Mouse (Mus musculus) lung, adult 2 months (tissue): ENCODE results near the gene Olfr1024. TPM values are rescaled to one million over a fixed set of nuclear protein-coding genes. Genes with fewer than 3 reads are reported as not detected.

ENCODE experiments used
- DNase-seq: peaks from one replicate; pipeline ENCODE4 v3.0.0; 2022
- H3K4me1 ChIP-seq: fragments of 200-500 bp; 2 replicates; pipeline ENCODE4 v1.6.1; 2011; ENCODE audit warnings: low read length; ENCODE audit not compliant: control insufficient read depth, insufficient read depth
- H3K4me3 ChIP-seq: fragments of 200-500 bp; replicated peaks from 2 replicates; pipeline ENCODE3; 2011; ENCODE audit warnings: low read depth, mild to moderate bottlenecking, control low read depth, low read length; ENCODE audit errors: extremely low read depth
- CTCF ChIP-seq: fragments of 200-500 bp; IDR thresholded peaks from 2 replicates; pipeline ENCODE4 v1.5.1; 2011; ENCODE audit warnings: mild to moderate bottlenecking, low read length, control low read depth; ENCODE audit not compliant: insufficient read depth
- POLR2A ChIP-seq: fragments of 200-500 bp; IDR thresholded peaks from 2 replicates; pipeline ENCODE4 v1.6.1; 2011; ENCODE audit warnings: low read depth, mild to moderate bottlenecking, control low read depth, low read length, borderline replicate concordance; ENCODE audit errors: extremely low read depth
- WGBS: fragments of 180-500 bp; shearing (Covaris S2); methylation state at CpG from one replicate; pipeline ENCODE4 v1.1.7; 2018; 5-methylcytosine and 5-hydroxymethylcytosine counted together
- polyA plus RNA-seq: library from polyadenylated mRNA; depleted of rRNA; stranded (reverse); fragments of >200 nt; gene quantifications from 2 replicates; pipeline ENCODE4 v1.2.3, GENCODE M21; 2012; rRNA removed

Olfr1024 gene
- not detected in 2 replicates for polyA plus RNA-seq

GRCm38 (mm10) chr2:85904952-85905351 lies at the start of gene Olfr1024:
TSS of gene Olfr1024 (minus strand) at chr2:85905052.
- TF ChIP-seq POLR2A = no peak

GRCm38 (mm10) chr2:85950137-85950536 lies 45.3 kb upstream of the Olfr1024 start, which contains the start of gene Olfr1028:
TSS of gene Olfr1028 (plus strand) at chr2:85950437.
- WGBS = 62% methylated on average over 1 of the region's 1 CpGs
- H3K4me1 ChIP-seq = no peaks in the 10 kb centered on the region
- no peak within 1 kb of the TSS for H3K4me3 ChIP-seq
- DNase-seq = no peak
- TF ChIP-seq CTCF (no peak), POLR2A (no peak)

More at GRCm38 (mm10) chr2:85904952-85905351, at the start of gene Olfr1024:
- no peak for DNase-seq
- WGBS = 81% methylated on average over 3 of the region's 3 CpGs
- Histone ChIP-seq H3K4me3 (no peak within 1 kb of the TSS), H3K4me1 (no peaks in the 10 kb centered on the region)

DNA sequence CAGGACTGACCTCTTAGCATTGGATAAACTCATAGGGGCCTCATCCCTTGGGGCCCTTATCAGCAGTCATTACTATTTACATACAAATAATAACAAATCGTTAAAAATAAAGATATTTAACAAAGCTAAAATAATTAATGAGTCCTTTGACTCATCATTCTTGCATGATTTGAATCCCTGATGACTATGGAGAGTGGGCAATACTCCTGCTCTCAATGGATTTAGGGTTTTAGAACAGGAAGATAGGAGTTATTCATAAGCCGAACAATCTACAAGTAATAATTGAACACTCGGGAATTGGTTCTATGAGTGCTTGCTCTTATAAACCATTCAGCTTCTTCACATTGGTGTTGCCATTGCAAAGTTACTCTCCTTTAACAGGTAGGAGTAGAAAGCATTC lies 16.4 kb upstream of the Olfr1024 start, which contains the start of gene Olfr1026:
Gene Olfr1026, plus strand, starts transcription at position 301 of the 400 bp plus-strand sequence.
- 83% methylated on average over 3 of the region's 3 CpGs for WGBS
- no peak for TF ChIP-seq CTCF
- TF ChIP-seq POLR2A = no peak
- Histone ChIP-seq H3K4me3 (no peak within 1 kb of the TSS), H3K4me1 (no peaks in the 10 kb centered on the region)
- no peak for DNase-seq

DNA sequence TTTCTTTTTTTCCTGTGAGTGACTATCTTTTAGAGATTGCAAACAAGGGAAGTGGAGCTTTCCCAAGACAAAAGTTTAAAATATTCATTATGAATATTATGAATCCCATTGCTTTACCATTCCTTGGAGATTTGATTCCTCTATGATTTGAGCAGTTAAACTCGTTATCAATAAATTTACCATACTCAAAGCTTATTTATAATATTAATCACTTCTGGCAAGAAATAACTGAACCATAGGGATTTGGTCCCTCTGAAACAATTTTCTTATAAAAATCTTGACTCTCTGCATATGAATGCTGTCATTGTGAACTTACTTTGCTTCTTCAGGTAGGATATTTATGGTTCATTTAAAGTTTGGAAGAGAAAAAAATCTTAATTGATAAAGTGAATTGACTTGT lies 10.0 kb upstream of the Olfr1024 start, which contains the start of gene Olfr1025-ps1:
Gene Olfr1025-ps1, plus strand, starts transcription at position 301 of the 400 bp plus-strand sequence.
- Histone ChIP-seq H3K4me1 (no peaks in the 10 kb centered on the region), H3K4me3 (no peak within 1 kb of the TSS)
- no peak for DNase-seq
- no peak for TF ChIP-seq CTCF
- TF ChIP-seq POLR2A = no peak
- WGBS = 40% methylated on average over 1 of the region's 1 CpGs

DNA sequence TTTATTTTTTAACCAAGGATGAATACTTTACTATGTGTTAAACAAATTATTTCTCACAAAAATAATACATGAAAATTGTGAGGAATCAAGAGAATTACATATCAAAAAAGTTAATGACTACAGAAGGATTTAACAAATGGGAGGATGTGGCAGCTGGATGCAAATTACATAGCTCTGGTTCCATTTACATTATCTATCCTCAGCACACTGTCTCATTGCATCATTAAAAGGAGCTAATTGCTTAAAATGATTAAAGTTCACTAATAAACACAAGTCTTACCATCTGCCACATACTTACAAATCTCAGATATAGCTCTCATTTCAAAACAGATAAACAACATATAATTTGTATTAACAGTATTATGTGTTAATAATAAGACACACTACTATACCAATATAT lies 8.3 kb upstream of the Olfr1024 start:
- no peak for TF ChIP-seq POLR2A
- no peak for TF ChIP-seq CTCF
- DNase-seq = no peak

GRCm38 (mm10) chr2:85885340-85885739 lies 19.5 kb downstream of the Olfr1024 start, which contains the start of gene Olfr1023:
TSS of gene Olfr1023 (plus strand) at chr2:85885640.
- H3K4me3 ChIP-seq = no peak within 1 kb of the TSS
- 58% methylated on average over 2 of the region's 2 CpGs for WGBS
- no peak for DNase-seq
- H3K4me1 ChIP-seq = no peaks in the 10 kb centered on the region
- TF ChIP-seq CTCF = no peak
- no peak for TF ChIP-seq POLR2A

More for the DNA sequence above, 8.3 kb upstream of the Olfr1024 start:
- no peak overlapping the region for H3K4me3 ChIP-seq
- H3K4me1 ChIP-seq = no peaks in the 10 kb centered on the region

- no peak within 1 kb of the TSS for H3K4me3 ChIP-seq
- no peak for DNase-seq
- WGBS = 35% methylated on average over 2 of the region's 2 CpGs
- TF ChIP-seq POLR2A = no peak
- no peak for TF ChIP-seq CTCF
- H3K4me1 ChIP-seq = no peaks in the 10 kb centered on the region
These were observed 36.6 kb downstream of the Olfr1024 start, which contains the start of gene Olfr1022 for GRCm38 (mm10) chr2:85868294-85868693. TSS of gene Olfr1022 (plus strand) at chr2:85868594.

Other genes with a start within 250 kb of the Olfr1024 start
- not detected in 2 replicates for gene Olfr154, start 240.6 kb downstream of the Olfr1024 start, polyA plus RNA-seq
- gene Olfr1006, start 226.3 kb downstream of the Olfr1024 start, polyA plus RNA-seq = not detected in 2 replicates
- gene Olfr1008, start 215.6 kb downstream of the Olfr1024 start, polyA plus RNA-seq = not detected in 2 replicates
- not detected in 2 replicates for gene Olfr1009, start 189.6 kb downstream of the Olfr1024 start, polyA plus RNA-seq
- not detected in 2 replicates for gene Olfr1012, start 142.3 kb downstream of the Olfr1024 start, polyA plus RNA-seq
- gene Olfr1013, start 138.0 kb downstream of the Olfr1024 start, polyA plus RNA-seq = not detected in 2 replicates
- not detected in 2 replicates for gene Olfr1014, start 132.3 kb downstream of the Olfr1024 start, polyA plus RNA-seq
- not detected in 2 replicates for gene Olfr1015, start 123.0 kb downstream of the Olfr1024 start, polyA plus RNA-seq
- gene Olfr1016, start 102.5 kb downstream of the Olfr1024 start, polyA plus RNA-seq = not detected in 2 replicates
- gene Olfr1018, start 86.6 kb downstream of the Olfr1024 start, polyA plus RNA-seq = not detected in 2 replicates
- not detected in 2 replicates for gene Olfr1019, start 59.6 kb downstream of the Olfr1024 start, polyA plus RNA-seq
- not detected in 2 replicates for gene Olfr1020, start 58.0 kb downstream of the Olfr1024 start, polyA plus RNA-seq
- gene Olfr1022, start 36.5 kb downstream of the Olfr1024 start, polyA plus RNA-seq = not detected in 2 replicates
- not detected in 2 replicates for gene Olfr1023, start 19.4 kb downstream of the Olfr1024 start, polyA plus RNA-seq
- not detected in 2 replicates for gene Olfr1025-ps1, start 10.1 kb upstream of the Olfr1024 start, polyA plus RNA-seq
- not detected in 2 replicates for gene Olfr1026, start 16.5 kb upstream of the Olfr1024 start, polyA plus RNA-seq
- gene Olfr1028, start 45.4 kb upstream of the Olfr1024 start, polyA plus RNA-seq = not detected in 2 replicates
- gene Olfr1029, start 68.8 kb upstream of the Olfr1024 start, polyA plus RNA-seq = not detected in 2 replicates
- gene Olfr1030, start 74.2 kb upstream of the Olfr1024 start, polyA plus RNA-seq = not detected in 2 replicates
- not detected in 2 replicates for gene Olfr1031, start 85.3 kb upstream of the Olfr1024 start, polyA plus RNA-seq
- not detected in 2 replicates for gene Olfr1032, start 100.5 kb upstream of the Olfr1024 start, polyA plus RNA-seq
- 0.36 and 0.45 TPM in 2 replicates for gene Olfr1033, start 115.6 kb upstream of the Olfr1024 start, polyA plus RNA-seq
- 0.07 and 0.09 TPM in 2 replicates for gene Olfr1034, start 140.8 kb upstream of the Olfr1024 start, polyA plus RNA-seq
- not detected in 2 replicates for gene Olfr1036, start 168.9 kb upstream of the Olfr1024 start, polyA plus RNA-seq
- not detected in 2 replicates for gene Olfr1037, start 182.3 kb upstream of the Olfr1024 start, polyA plus RNA-seq
- gene Olfr1039, start 230.9 kb upstream of the Olfr1024 start, polyA plus RNA-seq = not detected in 2 replicates
- gene Olfr1040, start 241.7 kb upstream of the Olfr1024 start, polyA plus RNA-seq = not detected in 2 replicates